Mouse (Mus musculus): ENCODE measurements around the gene Chn1.

GRCm38 (mm10) chr2:73600650-73601049 is 174.5 kb downstream of the Chn1 start:
- TF ChIP-seq CTCF (conservative IDR thresholded peaks at IDR 0.05; ENCODE audit: insufficient read depth, insufficient read length, low read depth, low read length) (no peak), POLR2A (IDR thresholded peaks at IDR 0.05; ENCODE audit: low read depth, low read length) (no peak)

All from kidney, adult 2 months (tissue).